Mouse (Mus musculus): ENCODE measurements around the gene Pram1.

DNA sequence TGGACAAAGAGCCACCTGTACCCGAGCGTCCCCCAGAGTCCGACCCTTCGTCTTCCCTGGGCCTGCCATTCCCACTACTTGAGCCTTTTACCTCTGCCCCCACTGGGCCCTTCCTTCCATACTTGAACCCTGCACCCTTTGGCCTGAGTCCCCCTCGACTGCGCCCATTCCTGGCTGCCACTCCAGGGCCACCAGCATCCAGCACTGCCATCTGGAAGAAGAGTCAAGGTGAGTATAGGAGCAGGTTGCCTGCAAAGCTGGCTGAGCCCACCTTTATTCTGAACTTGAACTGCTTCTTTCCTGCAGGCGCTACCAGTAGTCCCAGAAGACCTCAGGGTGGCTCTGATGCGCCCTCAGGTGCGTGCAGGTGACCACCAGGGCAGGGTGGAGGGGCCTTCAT, 6.6 kb upstream of the Pram1 start:
- TF ChIP-seq RCOR1 (IDR thresholded peaks at IDR 0.05; ENCODE audit: low read depth, low read length) = no peak
- TF ChIP-seq POLR2A (IDR thresholded peaks at IDR 0.05; ENCODE audit: control insufficient read depth in 1 of 2, insufficient read depth in 1 of 2, low read depth in 1 of 2, low read length in 2 of 2, poor library complexity in 1 of 2) = no peak
- TF ChIP-seq ETS1 (IDR thresholded peaks at IDR 0.05; ENCODE audit: low read depth, low read length) = no peak
- TF ChIP-seq CTCF (IDR thresholded peaks at IDR 0.05 in 2 of 3, conservative IDR thresholded peaks at IDR 0.05 in 1 of 3; ENCODE audit: control insufficient read depth in 1 of 3, insufficient read depth in 1 of 3, low read depth in 2 of 3, low read length in 3 of 3, poor library complexity in 1 of 3, severe bottlenecking in 1 of 3) = no peak
- TF ChIP-seq NELFE (IDR thresholded peaks at IDR 0.05; ENCODE audit: low read depth, low read length) = no peak
